Mouse (Mus musculus): ENCODE results near the gene Lmo2. TPM values are rescaled to one million over a fixed set of nuclear protein-coding genes. Genes with fewer than 3 reads are reported as not detected.

Lmo2 gene
- not detected for polyA plus RNA-seq (2012; fragmentation: generic; extraction: Trizol)
- long read RNA-seq, experiment 1, result 0 reads
- long read RNA-seq, experiment 2, result 0 reads

DNA sequence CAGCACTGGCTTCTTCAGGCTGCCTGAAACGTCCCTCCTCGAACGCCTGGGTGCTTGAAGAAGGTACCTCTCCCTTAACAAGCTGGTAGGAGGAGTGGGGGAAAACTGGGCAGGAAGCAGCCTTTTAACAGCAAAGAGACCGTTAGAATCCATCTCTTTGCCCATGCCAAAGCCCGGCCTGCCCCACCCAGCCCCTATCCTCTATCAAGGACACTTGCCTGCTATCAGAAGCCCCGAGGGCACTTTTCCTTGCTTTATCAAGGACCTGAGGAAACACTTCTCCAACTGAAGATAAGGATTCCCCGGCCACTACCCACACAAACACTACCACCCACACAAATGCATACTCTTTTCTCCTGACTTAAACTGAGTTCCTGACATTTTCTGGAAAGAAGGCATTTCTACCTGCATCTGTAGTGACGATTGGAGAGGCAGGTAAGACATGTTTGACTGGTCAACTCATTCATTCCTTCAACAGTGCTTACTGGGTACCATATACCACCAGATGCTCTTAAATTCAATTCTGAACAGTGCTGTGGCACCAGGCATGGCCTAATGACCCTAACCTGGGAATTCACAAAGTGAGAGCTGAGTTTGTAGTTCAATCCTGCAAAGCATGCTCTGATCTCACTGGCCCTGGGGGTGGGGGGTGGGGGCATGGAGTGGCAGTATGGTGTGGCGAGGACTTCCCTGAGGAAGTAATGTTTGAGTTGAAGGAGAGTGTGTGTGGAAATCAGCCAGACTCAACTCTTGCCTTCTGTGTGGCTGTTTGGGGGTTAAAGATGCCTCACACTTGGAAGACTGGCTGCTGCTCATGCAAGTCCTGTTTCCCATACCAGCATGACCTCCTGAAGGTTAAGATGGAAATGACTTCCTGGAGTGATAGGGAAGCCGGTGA, at the start of gene Lmo2:
Gene Lmo2, plus strand, starts transcription at position 338 of the 898 bp plus-strand sequence.
- TF ChIP-seq USF1 (IDR thresholded peaks at IDR 0.05; ENCODE audit: low read depth), result no peak
- no peak for TF ChIP-seq CTCF (IDR thresholded peaks at IDR 0.05; ENCODE audit: control insufficient read depth, insufficient read depth, insufficient read length)
- TF ChIP-seq MYOD1 (IDR thresholded peaks at IDR 0.05; ENCODE audit: control insufficient read depth, insufficient read length, low read depth), result no peak
- no peak for TF ChIP-seq FOSL1 (IDR thresholded peaks at IDR 0.05; ENCODE audit: insufficient read depth, low read length, poor library complexity, severe bottlenecking)
- TF ChIP-seq CEBPB (IDR thresholded peaks at IDR 0.05; ENCODE audit: low read depth), result no peak
- TF ChIP-seq MAX (IDR thresholded peaks at IDR 0.05), result no peak
- TF ChIP-seq MYOG (IDR thresholded peaks at IDR 0.05; ENCODE audit: control insufficient read depth, extremely low read depth, insufficient read length), result no peak
- Histone ChIP-seq H3K4me3 (ENCODE audit: insufficient read depth, poor library complexity, severe bottlenecking) (no peak within 1 kb of the TSS), H3K36me3 (ENCODE audit: control insufficient read depth, insufficient read depth) (no peaks in the 10 kb centered on the region), H3K79me3 (ENCODE audit: low read depth) (no peaks in the 10 kb centered on the region), H3K27me3 (ENCODE audit: control insufficient read depth, insufficient read depth, insufficient read length) (peaks cover 63% of the 10 kb centered on the region), H3ac (ENCODE audit: control insufficient read depth, insufficient read length, low read depth) (no peak within 1 kb of the TSS), H3K79me2 (ENCODE audit: control insufficient read depth, insufficient read depth) (no peaks in the 10 kb centered on the region)

DNA sequence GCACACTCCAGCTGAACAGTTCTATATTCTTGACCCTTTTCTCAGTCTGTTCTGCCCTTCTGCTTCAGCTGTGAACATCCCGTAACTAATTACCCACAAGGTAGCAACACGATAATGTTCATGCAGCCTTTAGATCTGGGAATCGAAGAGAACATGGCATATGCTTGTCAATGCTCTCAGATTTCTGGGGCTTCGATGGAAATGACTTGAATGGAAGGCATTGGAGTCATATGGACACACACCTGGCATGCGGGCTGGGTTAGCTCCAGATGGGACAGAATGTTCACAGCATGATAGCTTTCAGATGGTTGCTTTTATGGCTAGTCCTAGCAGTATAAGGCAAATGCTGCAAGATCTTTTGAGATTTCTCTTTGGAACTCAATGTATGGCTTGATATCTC, 47.2 kb upstream of the Lmo2 start:
- TF ChIP-seq MAX (IDR thresholded peaks at IDR 0.05) (no peak), CTCF (IDR thresholded peaks at IDR 0.05; ENCODE audit: control insufficient read depth, insufficient read depth, insufficient read length) (no peak), MYOG (IDR thresholded peaks at IDR 0.05; ENCODE audit: control insufficient read depth, extremely low read depth, insufficient read length) (no peak), USF1 (IDR thresholded peaks at IDR 0.05; ENCODE audit: low read depth) (no peak), MYOD1 (IDR thresholded peaks at IDR 0.05; ENCODE audit: control insufficient read depth, insufficient read length, low read depth) (no peak), CEBPB (IDR thresholded peaks at IDR 0.05; ENCODE audit: low read depth) (no peak), FOSL1 (IDR thresholded peaks at IDR 0.05; ENCODE audit: insufficient read depth, low read length, poor library complexity, severe bottlenecking) (no peak)
- H3K36me3 ChIP-seq (ENCODE audit: control insufficient read depth, insufficient read depth), result no peaks in the 10 kb centered on the region
- no peak overlapping the region for H3ac ChIP-seq (ENCODE audit: control insufficient read depth, insufficient read length, low read depth)
- no peak overlapping the region for H3K4me3 ChIP-seq (ENCODE audit: insufficient read depth, poor library complexity, severe bottlenecking)
- no peaks in the 10 kb centered on the region for H3K79me3 ChIP-seq (ENCODE audit: low read depth)
- no peaks in the 10 kb centered on the region for H3K79me2 ChIP-seq (ENCODE audit: control insufficient read depth, insufficient read depth)
- H3K27me3 ChIP-seq (ENCODE audit: control insufficient read depth, insufficient read depth, insufficient read length), result peaks cover 37% of the 10 kb centered on the region

DNA sequence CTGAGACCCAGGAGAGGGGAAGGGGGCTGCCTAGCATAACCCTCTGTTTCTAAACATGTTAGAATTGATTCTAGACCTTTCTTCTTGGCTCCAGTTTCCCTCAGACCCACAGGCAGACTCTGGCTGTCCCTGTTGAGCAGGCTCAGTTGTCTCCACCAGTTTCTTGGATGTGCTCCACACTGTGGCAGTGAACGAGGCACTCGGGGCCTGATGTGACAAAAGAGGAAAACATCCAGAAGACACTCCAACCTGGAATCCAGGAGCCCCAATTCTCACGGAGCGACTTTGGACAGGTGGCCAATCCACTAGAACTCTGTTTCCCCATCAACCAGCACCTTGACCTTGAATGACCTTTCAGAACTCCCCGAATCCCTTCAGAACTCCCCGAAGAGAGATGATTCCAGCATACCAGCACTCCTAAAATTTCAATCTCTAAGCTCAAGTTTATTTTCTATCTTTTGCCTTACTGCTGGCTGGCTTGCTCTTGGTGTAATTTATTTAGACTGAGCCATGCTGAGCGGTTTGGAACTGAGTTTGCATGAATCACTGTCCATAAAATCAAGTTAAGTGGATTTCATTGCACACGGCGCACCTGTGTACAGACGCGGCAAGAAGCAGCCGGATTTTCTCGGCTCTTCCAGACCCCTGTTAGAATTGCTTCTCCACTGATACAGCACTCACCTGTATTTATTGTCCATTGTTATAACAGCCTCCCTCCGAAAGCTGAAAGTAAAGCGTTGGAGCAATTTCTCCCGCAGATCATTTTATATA, 45.1 kb upstream of the Lmo2 start:
- Histone ChIP-seq H3K27me3 (ENCODE audit: control insufficient read depth, insufficient read depth, insufficient read length) (peaks cover 28% of the 10 kb centered on the region), H3K79me3 (ENCODE audit: low read depth) (no peaks in the 10 kb centered on the region), H3K79me2 (ENCODE audit: control insufficient read depth, insufficient read depth) (no peaks in the 10 kb centered on the region), H3K36me3 (ENCODE audit: control insufficient read depth, insufficient read depth) (no peaks in the 10 kb centered on the region), H3K4me3 (ENCODE audit: insufficient read depth, poor library complexity, severe bottlenecking) (no peak overlapping the region), H3ac (ENCODE audit: control insufficient read depth, insufficient read length, low read depth) (no peak overlapping the region)
- TF ChIP-seq USF1 (IDR thresholded peaks at IDR 0.05; ENCODE audit: low read depth) (no peak), CTCF (IDR thresholded peaks at IDR 0.05; ENCODE audit: control insufficient read depth, insufficient read depth, insufficient read length) (no peak), MAX (IDR thresholded peaks at IDR 0.05) (no peak), MYOG (IDR thresholded peaks at IDR 0.05; ENCODE audit: control insufficient read depth, extremely low read depth, insufficient read length) (no peak), FOSL1 (IDR thresholded peaks at IDR 0.05; ENCODE audit: insufficient read depth, low read length, poor library complexity, severe bottlenecking) (no peak), CEBPB (IDR thresholded peaks at IDR 0.05; ENCODE audit: low read depth) (no peak), MYOD1 (IDR thresholded peaks at IDR 0.05; ENCODE audit: control insufficient read depth, insufficient read length, low read depth) (no peak)

DNA sequence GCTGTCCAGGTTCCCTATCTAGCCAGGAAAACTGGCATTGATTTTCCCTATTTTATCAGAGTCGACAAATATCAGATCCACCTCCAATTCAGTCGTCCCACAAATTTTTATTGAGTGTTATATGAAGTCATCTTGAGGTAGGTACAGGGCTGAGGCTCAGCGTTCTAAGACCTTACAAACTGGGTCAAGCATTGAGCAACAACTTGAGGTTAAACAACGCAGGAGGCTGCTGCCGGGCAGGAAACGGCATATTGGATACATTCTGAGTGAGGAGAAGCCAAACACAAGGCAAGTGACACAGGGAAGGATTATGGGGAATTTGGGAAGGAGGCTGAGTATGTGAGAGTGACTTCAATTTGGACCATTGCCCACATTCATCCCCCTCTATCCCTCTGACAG, 44.5 kb upstream of the Lmo2 start:
- no peaks in the 10 kb centered on the region for H3K79me2 ChIP-seq (ENCODE audit: control insufficient read depth, insufficient read depth)
- H3K27me3 ChIP-seq (ENCODE audit: control insufficient read depth, insufficient read depth, insufficient read length), result peaks cover 28% of the 10 kb centered on the region
- H3K36me3 ChIP-seq (ENCODE audit: control insufficient read depth, insufficient read depth), result no peaks in the 10 kb centered on the region
- TF ChIP-seq MYOG (IDR thresholded peaks at IDR 0.05; ENCODE audit: control insufficient read depth, extremely low read depth, insufficient read length), result no peak
- TF ChIP-seq MYOD1 (IDR thresholded peaks at IDR 0.05; ENCODE audit: control insufficient read depth, insufficient read length, low read depth), result no peak
- no peak for TF ChIP-seq CEBPB (IDR thresholded peaks at IDR 0.05; ENCODE audit: low read depth)
- TF ChIP-seq CTCF (IDR thresholded peaks at IDR 0.05; ENCODE audit: control insufficient read depth, insufficient read depth, insufficient read length), result no peak
- H3K4me3 ChIP-seq (ENCODE audit: insufficient read depth, poor library complexity, severe bottlenecking), result no peak overlapping the region
- no peaks in the 10 kb centered on the region for H3K79me3 ChIP-seq (ENCODE audit: low read depth)
- no peak overlapping the region for H3ac ChIP-seq (ENCODE audit: control insufficient read depth, insufficient read length, low read depth)

DNA sequence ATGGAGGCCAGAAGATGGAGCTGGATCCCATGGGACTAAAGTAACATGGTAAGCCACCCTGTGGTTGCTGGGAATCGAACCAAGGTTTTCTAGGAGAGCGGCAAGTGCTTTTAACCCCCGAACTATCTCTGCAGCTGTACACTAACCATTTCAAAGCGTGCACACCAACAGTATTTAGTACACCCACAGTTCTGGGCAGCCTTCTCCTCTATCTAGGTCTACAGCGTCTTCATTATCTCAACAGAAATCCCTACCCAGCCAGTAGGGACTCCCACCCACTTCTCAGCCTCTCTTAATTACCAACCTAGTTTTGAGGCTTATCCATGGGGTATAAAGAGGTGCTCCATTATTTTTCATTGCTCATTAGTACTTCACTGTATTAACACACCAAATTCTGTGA, 41.7 kb upstream of the Lmo2 start:
- no peaks in the 10 kb centered on the region for H3K79me2 ChIP-seq (ENCODE audit: control insufficient read depth, insufficient read depth)
- no peaks in the 10 kb centered on the region for H3K36me3 ChIP-seq (ENCODE audit: control insufficient read depth, insufficient read depth)
- no peak overlapping the region for H3ac ChIP-seq (ENCODE audit: control insufficient read depth, insufficient read length, low read depth)
- TF ChIP-seq CEBPB (IDR thresholded peaks at IDR 0.05; ENCODE audit: low read depth) (no peak), CTCF (IDR thresholded peaks at IDR 0.05; ENCODE audit: control insufficient read depth, insufficient read depth, insufficient read length) (no peak), MAX (IDR thresholded peaks at IDR 0.05) (no peak), MYOG (IDR thresholded peaks at IDR 0.05; ENCODE audit: control insufficient read depth, extremely low read depth, insufficient read length) (no peak), FOSL1 (IDR thresholded peaks at IDR 0.05; ENCODE audit: insufficient read depth, low read length, poor library complexity, severe bottlenecking) (no peak), MYOD1 (IDR thresholded peaks at IDR 0.05; ENCODE audit: control insufficient read depth, insufficient read length, low read depth) (no peak), USF1 (IDR thresholded peaks at IDR 0.05; ENCODE audit: low read depth) (no peak)
- no peaks in the 10 kb centered on the region for H3K79me3 ChIP-seq (ENCODE audit: low read depth)
- no peak overlapping the region for H3K4me3 ChIP-seq (ENCODE audit: insufficient read depth, poor library complexity, severe bottlenecking)
- H3K27me3 ChIP-seq (ENCODE audit: control insufficient read depth, insufficient read depth, insufficient read length), result peaks cover 7% of the 10 kb centered on the region
